Mouse (Mus musculus): Measurements from ENCODE around the gene Odc1. TPM values are rescaled to one million over a fixed set of nuclear protein-coding genes. Genes with fewer than 3 reads are reported as not detected.

The Odc1 gene
- polyA plus RNA-seq, 1 experiment from 2014 or later: 148 TPM

Other genes starting within 250 kb of the Odc1 start
- gene Atp6v1c2, start 215.4 kb upstream of the Odc1 start, polyA plus RNA-seq (2015; fragmentation: Nextera tagmentation; extraction: Ambion mirVana): 0.26 and 0.50 TPM in 2 replicates
- 20.8 and 22.1 TPM in 2 replicates for gene Nol10, start 196.3 kb upstream of the Odc1 start, polyA plus RNA-seq (2015; fragmentation: Nextera tagmentation; extraction: Ambion mirVana)
- 77.6 and 79.9 TPM in 2 replicates for gene Hpcal1, start 146.1 kb downstream of the Odc1 start, polyA plus RNA-seq (2015; fragmentation: Nextera tagmentation; extraction: Ambion mirVana)